In the genomic region with DNA sequence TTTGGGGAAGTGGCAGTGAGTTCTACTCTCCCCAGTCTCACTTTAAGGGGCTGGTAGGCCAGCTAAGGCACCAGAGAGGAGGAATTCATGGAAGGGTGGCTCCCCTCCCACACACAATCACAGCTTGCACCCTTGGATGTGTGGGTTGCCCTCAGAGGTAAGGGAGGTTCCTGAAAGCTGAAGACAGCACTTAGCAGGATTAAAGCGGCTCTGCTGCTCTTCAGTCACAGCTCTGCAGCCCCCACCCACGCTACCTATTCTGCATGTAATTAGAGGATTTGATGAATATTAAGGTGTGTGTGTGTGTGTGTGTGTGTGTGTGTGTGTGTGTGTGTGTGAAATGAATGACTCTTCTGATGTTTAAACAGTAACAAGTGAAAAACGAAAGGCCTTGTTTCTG, we compare ENCODE assay signal across 23 mouse cellular contexts.
DNase-seq lines count a peak whose midpoint lies in the region; ATAC-seq and TF ChIP-seq lines count a peak whose summit lies in the region.
"Had no signal": no experiment of that assay in that cellular context is flagged by ENCODE, and none has a peak within 500 bp of the region (broad histone marks: within the 10 kb centered on the region; RNA-seq: fewer than 3 reads in every experiment).

No protein-coding gene starts in this region.

- no peak overlapping the region for H3K9ac ChIP-seq in kidney, postnatal 0 days (ENCODE audit: low read depth, low read length)
- H3K9ac ChIP-seq in kidney, embryonic 14.5 days (ENCODE audit: low read depth, low read length): no peak overlapping the region
- H3K9ac ChIP-seq: embryonic facial prominence, embryonic 13.5 days; forebrain, embryonic 15.5 days; hindbrain, embryonic 12.5 days; hindbrain, embryonic 15.5 days had no signal

- H3K4me1 ChIP-seq in kidney, postnatal 0 days (replicated peaks; ENCODE audit: insufficient read depth, low read length): no peaks in the 10 kb centered on the region
- no peaks in the 10 kb centered on the region for H3K4me1 ChIP-seq in kidney, embryonic 14.5 days (ENCODE audit: control insufficient read depth, insufficient read depth, low read length)
- H3K4me1 ChIP-seq: embryonic facial prominence, embryonic 10.5 days; embryonic facial prominence, embryonic 13.5 days; hindbrain, embryonic 12.5 days; hindbrain, embryonic 15.5 days had no signal

- 57% methylated on average over 3 of the region's 3 CpGs for whole genome bisulfite sequencing in kidney, postnatal 0 days
- 76% methylated on average over 3 of the region's 3 CpGs for WGBS in kidney, embryonic 14.5 days

- H3K36me3 ChIP-seq in kidney, postnatal 0 days (ENCODE audit: insufficient read depth, low read length): no peaks in the 10 kb centered on the region
- H3K36me3 ChIP-seq in kidney, embryonic 14.5 days (ENCODE audit: control insufficient read depth, insufficient read depth, low read length): no peaks in the 10 kb centered on the region
- H3K36me3 ChIP-seq: embryonic facial prominence, embryonic 10.5 days; embryonic facial prominence, embryonic 13.5 days; forebrain, embryonic 15.5 days; hindbrain, embryonic 12.5 days; hindbrain, embryonic 15.5 days had no signal

- no peak overlapping the region for H3K4me3 ChIP-seq in kidney, postnatal 0 days (replicated peaks; ENCODE audit: low read depth, low read length)
- H3K4me3 ChIP-seq in kidney, embryonic 14.5 days (ENCODE audit: low read length): no peak overlapping the region
- H3K4me3 ChIP-seq: embryonic facial prominence, embryonic 10.5 days; embryonic facial prominence, embryonic 13.5 days; erythroblast, embryonic 14.5 days; forebrain, embryonic 15.5 days; hindbrain, embryonic 12.5 days; hindbrain, embryonic 15.5 days had no signal

- H3K27ac ChIP-seq in kidney, postnatal 0 days: no peak overlapping the region
- no peak overlapping the region for H3K27ac ChIP-seq in kidney, embryonic 14.5 days (ENCODE audit: low read depth, low read length)
- H3K27ac ChIP-seq: embryonic facial prominence, embryonic 10.5 days; embryonic facial prominence, embryonic 13.5 days; forebrain, embryonic 15.5 days; hindbrain, embryonic 12.5 days; hindbrain, embryonic 15.5 days had no signal

- no peaks in the 10 kb centered on the region for H3K27me3 ChIP-seq in kidney, postnatal 0 days (ENCODE audit: insufficient read depth, low read length)
- no peaks in the 10 kb centered on the region for H3K27me3 ChIP-seq in kidney, embryonic 14.5 days (ENCODE audit: control insufficient read depth, insufficient read depth, low read length)
- H3K27me3 ChIP-seq: embryonic facial prominence, embryonic 13.5 days; forebrain, embryonic 15.5 days; hindbrain, embryonic 12.5 days; hindbrain, embryonic 15.5 days had no signal

- peak; percentile 38; the same call in 1 of the 2 replicates for ATAC-seq in frontal cortex, adult (ENCODE audit: low TSS enrichment)
- ATAC-seq in kidney, postnatal 0 days (replicated peaks; ENCODE audit: low FRiP score, low read depth): no peak; the same call in 1 of the 2 replicates
- ATAC-seq in kidney, embryonic 14.5 days (ENCODE audit: low FRiP score, low TSS enrichment): no peak
- ATAC-seq: CD4-positive, CD25-positive, alpha-beta regulatory T cell, adult 4 months; forebrain, embryonic 15.5 days had no signal

- DNase-seq in frontal cortex, postnatal 25 days (ENCODE audit: low spot score in 2 of 2): no peak
- peak; percentile 8 for DNase-seq in kidney, postnatal 0 days (ENCODE audit: low spot score)
- DNase-seq in brain, adult 2 months (ENCODE audit: low read depth, low spot score): peak; percentile 68
- DNase-seq in spleen, postnatal 4 days (ENCODE audit: low spot score in 2 of 2): no peak
- DNase-seq: adrenal gland, adult 2 months; adrenal gland, postnatal 14 days; cerebellum, adult 11-12 months; cerebellum, adult 8-10 months; cerebellum, postnatal 10 days; cerebellum, postnatal 36 days; embryo, embryonic 11 days; gastrocnemius, postnatal 25 days; heart, adult 18-20 months had no signal

- no peaks in the 10 kb centered on the region for H3K9me3 ChIP-seq in kidney, postnatal 0 days (replicated peaks; ENCODE audit: low read length)
- no peaks in the 10 kb centered on the region for H3K9me3 ChIP-seq in kidney, embryonic 14.5 days (ENCODE audit: control insufficient read depth, low read length)
- H3K9me3 ChIP-seq: embryonic facial prominence, embryonic 10.5 days; embryonic facial prominence, embryonic 13.5 days; forebrain, embryonic 15.5 days; hindbrain, embryonic 12.5 days; hindbrain, embryonic 15.5 days had no signal

- TF ChIP-seq CTCF in kidney, postnatal 0 days (IDR thresholded peaks at IDR 0.05; ENCODE audit: low read depth): no peak

- H3K4me2 ChIP-seq in kidney, postnatal 0 days (ENCODE audit: low read length): no peak overlapping the region
- H3K4me2 ChIP-seq in kidney, embryonic 14.5 days (replicated peaks; ENCODE audit: low read depth, low read length): no peak overlapping the region
- H3K4me2 ChIP-seq: embryonic facial prominence, embryonic 13.5 days; forebrain, embryonic 15.5 days; heart, embryonic 11.5 days; hindbrain, embryonic 12.5 days; hindbrain, embryonic 15.5 days had no signal

Comparison
In these comparisons a context has a peak if more than half of its experiments do, and no peak if none do; other contexts are left out.
1. DNase-seq: peak in kidney, postnatal 0 days (single experiment) and brain, adult 2 months (single experiment); none in frontal cortex, postnatal 25 days (0 of 2) and spleen, postnatal 4 days (0 of 2).